Mouse (Mus musculus): ENCODE results near the gene L3hypdh.

GRCm38 (mm10) chr12:72031171-72031570 lies 54.1 kb downstream of the L3hypdh start:
- TF ChIP-seq POLR2A (IDR thresholded peaks at IDR 0.05; ENCODE audit: borderline replicate concordance, insufficient read depth, low read length) (no peak), CTCF (IDR thresholded peaks at IDR 0.05; ENCODE audit: borderline replicate concordance, insufficient read depth, low read depth, low read length) (no peak)

All from cerebellum, adult 2 months (tissue).